Mouse (Mus musculus): ENCODE data around the gene Crybg1. TPM values are rescaled to one million over a fixed set of nuclear protein-coding genes. Genes with fewer than 3 reads are reported as not detected.
"Not testable (repeated sequence)": the region's sequence is repeated elsewhere in the genome, so short reads cannot be mapped to it uniquely, and the experiment has no call there.

Gene Crybg1
- polyA plus RNA-seq, 1 experiment from 2014 or later: 1.5 TPM

DNA sequence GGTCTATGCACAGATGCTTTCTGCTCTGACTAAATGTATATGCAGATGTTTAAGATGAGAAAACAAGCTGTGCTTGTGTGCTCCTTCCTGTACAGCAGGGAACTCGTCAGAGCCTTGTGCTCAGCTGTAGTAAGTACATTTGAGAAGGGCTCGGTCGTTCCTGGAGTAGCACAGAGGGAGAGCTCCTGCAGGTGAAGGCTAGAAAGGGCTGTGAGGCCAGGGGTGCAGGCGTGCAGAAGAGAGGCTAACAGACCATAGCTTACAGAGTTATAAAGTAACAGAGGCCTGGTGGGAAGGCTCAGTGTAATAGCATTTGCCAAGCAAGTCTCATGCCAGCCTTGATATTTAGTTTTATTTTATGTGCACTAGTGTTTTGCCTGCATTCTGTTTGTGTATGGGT lies 203.2 kb downstream of the Crybg1 start:
- WGBS (ENCODE audit: insufficient replicate concordance): 80% methylated on average over 4 of the region's 4 CpGs
- no peak for ATAC-seq

DNA sequence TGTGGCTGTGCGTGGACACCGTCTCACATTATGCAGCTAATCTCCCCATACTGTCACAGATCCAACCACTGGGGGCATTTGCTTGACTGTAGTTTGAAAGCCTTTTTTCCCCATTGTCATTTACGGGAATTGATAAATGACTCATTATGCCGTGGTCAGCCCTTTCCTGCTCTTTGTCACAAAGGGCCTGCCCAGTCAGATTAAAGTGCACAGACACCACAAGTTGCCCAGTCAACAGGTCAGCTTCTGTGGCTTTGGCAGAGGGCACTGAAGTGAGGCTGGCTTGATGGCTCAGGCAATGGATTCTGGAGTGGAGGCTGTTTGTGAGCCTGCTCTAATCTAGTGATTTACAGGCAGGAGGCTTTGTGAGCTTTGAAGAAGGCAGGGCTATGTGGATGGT lies 204.9 kb downstream of the Crybg1 start:
- 68% methylated on average over 4 of the region's 4 CpGs for WGBS (ENCODE audit: insufficient replicate concordance)
- no peak for DNase-seq

More for the DNA sequence above, 203.2 kb downstream of the Crybg1 start:
- Histone ChIP-seq H3K27me3 (ENCODE audit: insufficient read depth, low read length) (no peaks in the 10 kb centered on the region), H3K9me3 (ENCODE audit: low read length) (no peaks in the 10 kb centered on the region), H3K36me3 (replicated peaks; ENCODE audit: insufficient read depth, low read length) (peaks cover 14% of the 10 kb centered on the region), H3K4me3 (ENCODE audit: low read depth, low read length) (no peak overlapping the region), H3K4me2 (ENCODE audit: low read depth, low read length) (no peak overlapping the region), H3K9ac (replicated peaks) (no peak overlapping the region), H3K27ac (ENCODE audit: low read depth) (no peak overlapping the region), H3K4me1 (ENCODE audit: insufficient read depth) (no peaks in the 10 kb centered on the region)
- no peak for TF ChIP-seq EP300 (IDR thresholded peaks at IDR 0.05; ENCODE audit: low read depth)
- TF ChIP-seq CTCF (IDR thresholded peaks at IDR 0.05; ENCODE audit: low read depth): no peak
- DNase-seq: no peak

DNA sequence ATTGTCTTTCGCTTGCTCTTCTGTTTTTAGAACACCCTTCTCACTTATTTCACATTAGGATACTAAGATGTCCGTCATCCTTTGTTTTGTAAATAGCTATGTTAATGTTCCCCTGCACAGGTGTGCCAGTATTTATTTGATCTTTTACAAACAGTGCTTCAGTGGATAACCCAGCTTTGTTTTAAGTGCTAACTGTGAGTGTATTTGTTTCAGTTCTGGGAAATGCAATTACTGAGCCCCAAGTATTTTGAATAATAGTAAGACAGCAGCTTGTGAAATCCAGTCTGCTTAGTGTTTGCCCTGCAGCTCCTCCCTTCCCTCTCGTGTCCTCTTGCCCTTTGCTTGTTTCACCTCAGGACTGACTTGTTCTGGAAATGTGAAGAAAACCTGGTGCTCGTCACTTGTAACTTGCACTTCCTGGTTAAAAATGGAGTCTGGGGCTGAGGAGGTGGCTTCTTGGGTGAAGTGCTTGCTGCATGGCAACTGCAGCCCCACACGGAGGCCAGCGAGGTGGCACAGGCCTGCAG lies 209.5 kb downstream of the Crybg1 start:
- no peaks in the 10 kb centered on the region for H3K27me3 ChIP-seq (ENCODE audit: insufficient read depth, low read length)

More for the DNA sequence above, 204.9 kb downstream of the Crybg1 start:
- Histone ChIP-seq H3K36me3 (replicated peaks; ENCODE audit: insufficient read depth, low read length) (peaks cover 14% of the 10 kb centered on the region), H3K27me3 (ENCODE audit: insufficient read depth, low read length) (no peaks in the 10 kb centered on the region), H3K4me2 (ENCODE audit: low read depth, low read length) (no peak overlapping the region), H3K4me1 (ENCODE audit: insufficient read depth) (no peaks in the 10 kb centered on the region), H3K27ac (ENCODE audit: low read depth) (no peak overlapping the region), H3K9me3 (ENCODE audit: low read length) (no peaks in the 10 kb centered on the region), H3K9ac (replicated peaks) (no peak overlapping the region), H3K4me3 (ENCODE audit: low read depth, low read length) (no peak overlapping the region)
- no peak for TF ChIP-seq CTCF (IDR thresholded peaks at IDR 0.05; ENCODE audit: low read depth)
- no peak for TF ChIP-seq EP300 (IDR thresholded peaks at IDR 0.05; ENCODE audit: low read depth)
- 0 out of 2 replicates have a peak, but pooled peaks have one; percentile 31 for ATAC-seq

DNA sequence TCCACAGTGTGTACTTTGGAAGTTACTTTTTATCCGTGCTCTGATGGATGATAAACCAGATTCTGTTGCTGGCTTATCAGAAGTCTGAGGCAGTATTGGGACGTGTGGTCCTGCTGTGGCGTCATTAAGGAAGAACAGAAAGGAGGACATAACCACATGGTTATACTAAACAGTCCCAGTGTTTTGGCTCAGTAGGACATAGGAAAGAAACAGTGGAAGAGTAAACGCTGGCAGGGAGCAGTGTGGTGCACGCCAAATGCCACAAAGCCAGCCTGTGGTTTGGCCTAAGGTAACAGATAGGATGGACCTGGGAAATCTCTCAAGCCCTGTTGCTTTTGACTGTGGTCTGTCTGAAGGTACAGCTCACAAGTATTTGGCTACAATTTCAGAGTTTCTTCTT lies 220.1 kb downstream of the Crybg1 start:
- no peak for DNase-seq
- ATAC-seq: no peak
- Histone ChIP-seq H3K9ac (replicated peaks) (no peak overlapping the region), H3K36me3 (replicated peaks; ENCODE audit: insufficient read depth, low read length) (no peaks in the 10 kb centered on the region; the same call in 1 of the 2 replicates), H3K9me3 (ENCODE audit: low read length) (no peaks in the 10 kb centered on the region), H3K4me1 (ENCODE audit: insufficient read depth) (no peaks in the 10 kb centered on the region), H3K4me2 (ENCODE audit: low read depth, low read length) (no peak overlapping the region), H3K4me3 (ENCODE audit: low read depth, low read length) (no peak overlapping the region), H3K27me3 (ENCODE audit: insufficient read depth, low read length) (no peaks in the 10 kb centered on the region), H3K27ac (ENCODE audit: low read depth) (no peak overlapping the region)
- no peak for TF ChIP-seq EP300 (IDR thresholded peaks at IDR 0.05; ENCODE audit: low read depth)
- no peak for TF ChIP-seq CTCF (IDR thresholded peaks at IDR 0.05; ENCODE audit: low read depth)
- WGBS (ENCODE audit: insufficient replicate concordance): 68% methylated on average over 5 of the region's 5 CpGs

More for the DNA sequence above, 209.5 kb downstream of the Crybg1 start:
- H3K9me3 ChIP-seq (ENCODE audit: low read length): no peaks in the 10 kb centered on the region
- WGBS (ENCODE audit: insufficient replicate concordance): 76% methylated on average over 6 of the region's 6 CpGs
- no peaks in the 10 kb centered on the region for H3K4me1 ChIP-seq (ENCODE audit: insufficient read depth)
- DNase-seq (no peak), ATAC-seq (no peak)
- peaks cover 9% of the 10 kb centered on the region for H3K36me3 ChIP-seq (replicated peaks; ENCODE audit: insufficient read depth, low read length)
- H3K4me2 ChIP-seq (ENCODE audit: low read depth, low read length): no peak overlapping the region
- H3K9ac ChIP-seq (replicated peaks): no peak overlapping the region
- H3K27ac ChIP-seq (ENCODE audit: low read depth): no peak overlapping the region
- TF ChIP-seq CTCF (IDR thresholded peaks at IDR 0.05; ENCODE audit: low read depth) (no peak), EP300 (IDR thresholded peaks at IDR 0.05; ENCODE audit: low read depth) (no peak)
- no peak overlapping the region for H3K4me3 ChIP-seq (ENCODE audit: low read depth, low read length)

DNA sequence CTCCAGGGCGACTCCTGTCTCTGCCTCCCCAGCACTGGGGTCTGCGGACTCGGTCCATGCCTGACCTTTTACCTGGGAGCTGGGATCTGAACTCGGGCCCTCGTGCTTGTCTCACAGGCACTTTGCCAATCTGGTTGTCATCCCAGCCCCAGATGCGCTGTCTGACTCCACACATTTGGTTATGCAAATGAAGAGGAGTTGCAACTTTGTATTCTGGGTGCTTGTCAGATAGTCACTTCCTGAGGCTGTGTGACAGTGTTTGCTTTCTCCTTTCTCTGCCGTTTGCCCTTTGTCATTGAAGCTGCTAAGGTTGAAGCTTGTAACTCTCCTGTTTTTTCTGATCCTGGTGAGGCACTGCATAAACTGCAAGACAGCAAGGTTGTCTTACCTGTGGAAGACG lies 220.9 kb downstream of the Crybg1 start:
- WGBS (ENCODE audit: insufficient replicate concordance): 52% methylated on average over 8 of the region's 8 CpGs
- H3K27ac ChIP-seq (ENCODE audit: low read depth): 0 out of 2 replicates have a peak overlapping the region, but pooled peaks have one; percentile 39
- ATAC-seq (peak; percentile 82), DNase-seq (peak; percentile 37)
- H3K4me1 ChIP-seq (ENCODE audit: insufficient read depth): no peaks in the 10 kb centered on the region
- no peaks in the 10 kb centered on the region for H3K27me3 ChIP-seq (ENCODE audit: insufficient read depth, low read length)
- no peak overlapping the region for H3K4me2 ChIP-seq (ENCODE audit: low read depth, low read length)
- no peak for TF ChIP-seq EP300 (IDR thresholded peaks at IDR 0.05; ENCODE audit: low read depth)
- TF ChIP-seq CTCF (IDR thresholded peaks at IDR 0.05; ENCODE audit: low read depth): no peak
- no peak overlapping the region for H3K9ac ChIP-seq (replicated peaks)
- H3K4me3 ChIP-seq (ENCODE audit: low read depth, low read length): no peak overlapping the region
- H3K9me3 ChIP-seq (ENCODE audit: low read length): no peaks in the 10 kb centered on the region
- H3K36me3 ChIP-seq (replicated peaks; ENCODE audit: insufficient read depth, low read length): no peaks in the 10 kb centered on the region; the same call in 1 of the 2 replicates

DNA sequence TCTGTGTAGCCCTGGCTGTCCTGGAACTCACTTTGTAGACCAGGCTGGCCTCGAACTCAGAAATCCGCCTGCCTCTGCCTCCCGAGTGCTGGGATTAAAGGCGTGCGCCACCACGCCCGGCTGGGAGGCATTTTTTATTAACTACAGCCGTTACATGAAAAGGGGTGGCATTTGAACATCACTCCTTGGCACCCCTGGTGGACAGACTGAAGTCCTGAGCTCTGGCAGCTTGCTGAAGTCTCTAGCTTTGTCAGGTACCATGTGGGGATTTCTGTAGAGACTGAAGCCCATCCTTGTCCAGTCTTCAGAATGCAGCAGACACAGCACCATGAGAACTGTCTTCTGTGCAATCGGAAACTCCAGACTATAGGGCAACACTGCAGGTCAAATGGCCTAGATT lies 222.9 kb downstream of the Crybg1 start:
- WGBS (ENCODE audit: insufficient replicate concordance): 78% methylated on average over 9 of the region's 9 CpGs
- ATAC-seq; DNase-seq; H3K9me3 ChIP-seq (ENCODE audit: low read length); H3K9ac ChIP-seq (replicated peaks); H3K4me2 ChIP-seq (ENCODE audit: low read depth, low read length); H3K27me3 ChIP-seq (ENCODE audit: insufficient read depth, low read length); H3K27ac ChIP-seq (ENCODE audit: low read depth); H3K36me3 ChIP-seq (replicated peaks; ENCODE audit: insufficient read depth, low read length); H3K4me1 ChIP-seq (ENCODE audit: insufficient read depth); H3K4me3 ChIP-seq (ENCODE audit: low read depth, low read length): not testable (repeated sequence)
